Mouse (Mus musculus): ENCODE results near the gene Gm10273. TPM values are rescaled to one million over a fixed set of nuclear protein-coding genes. Genes with fewer than 3 reads are reported as not detected.
A peak's percentile ranks its signal among the peaks of the same experiment; 100 is the strongest.

Gm10273 gene
- polyA plus RNA-seq, 1 experiment from 2014 or later, result 3.5 TPM

- Histone ChIP-seq H3K27ac (replicated peaks) (no peak overlapping the region), H3K9me3 (no peaks in the 10 kb centered on the region), H3K9ac (replicated peaks) (no peak overlapping the region), H3K27me3 (no peaks in the 10 kb centered on the region), H3K4me1 (peaks cover 1% of the 10 kb centered on the region; the same call in 1 of the 2 replicates), H3K4me2 (replicated peaks) (no peak overlapping the region), H3K36me3 (no peaks in the 10 kb centered on the region), H3K4me3 (no peak overlapping the region)
- WGBS, result 75% methylated on average over 5 of the region's 5 CpGs
- ATAC-seq (ENCODE audit: low FRiP score, low read depth), result no peak
Measured at GRCm38 (mm10) chr10:59439508-59439931, 44.1 kb downstream of the Gm10273 start.

GRCm38 (mm10) chr10:59440177-59440576, 44.7 kb downstream of the Gm10273 start:
- Histone ChIP-seq H3K4me3 (no peak overlapping the region), H3K4me1 (peaks cover 5% of the 10 kb centered on the region; the same call in 1 of the 2 replicates), H3K27ac (replicated peaks) (no peak overlapping the region), H3K9ac (replicated peaks) (no peak overlapping the region), H3K36me3 (no peaks in the 10 kb centered on the region), H3K27me3 (no peaks in the 10 kb centered on the region), H3K9me3 (no peaks in the 10 kb centered on the region), H3K4me2 (replicated peaks) (no peak overlapping the region)
- ATAC-seq (ENCODE audit: low FRiP score, low read depth), result no peak
- 58% methylated on average over 6 of the region's 6 CpGs for WGBS

GRCm38 (mm10) chr10:59441735-59442134, 46.3 kb downstream of the Gm10273 start, which contains the start of gene Oit3:
Oit3 (minus strand) TSS chr10:59441778.
- 89% methylated on average over 11 of the region's 11 CpGs for WGBS
- no peaks in the 10 kb centered on the region for H3K27me3 ChIP-seq

GRCm38 (mm10) chr10:59443212-59443611, 47.8 kb downstream of the Gm10273 start:
- 75% methylated on average over 7 of the region's 7 CpGs for WGBS
- H3K4me1 ChIP-seq, result peaks cover 5% of the 10 kb centered on the region; the same call in 1 of the 2 replicates
- no peak overlapping the region for H3K27ac ChIP-seq (replicated peaks)
- no peaks in the 10 kb centered on the region for H3K9me3 ChIP-seq
- no peak overlapping the region for H3K9ac ChIP-seq (replicated peaks)
- H3K4me2 ChIP-seq (replicated peaks), result no peak overlapping the region
- no peaks in the 10 kb centered on the region for H3K27me3 ChIP-seq
- no peak overlapping the region for H3K4me3 ChIP-seq
- ATAC-seq (ENCODE audit: low FRiP score, low read depth), result no peak
- H3K36me3 ChIP-seq, result no peaks in the 10 kb centered on the region

More at GRCm38 (mm10) chr10:59441735-59442134, 46.3 kb downstream of the Gm10273 start, which contains the start of gene Oit3:
- Histone ChIP-seq H3K36me3 (no peaks in the 10 kb centered on the region), H3K9ac (replicated peaks) (no peak within 1 kb of the TSS), H3K4me3 (no peak within 1 kb of the TSS), H3K27ac (replicated peaks) (no peak within 1 kb of the TSS), H3K4me1 (peaks cover 5% of the 10 kb centered on the region; the same call in 1 of the 2 replicates), H3K9me3 (no peaks in the 10 kb centered on the region), H3K4me2 (replicated peaks) (no peak within 1 kb of the TSS)
- no peak for ATAC-seq (ENCODE audit: low FRiP score, low read depth)

GRCm38 (mm10) chr10:59444106-59444505, 48.7 kb downstream of the Gm10273 start:
- Histone ChIP-seq H3K27ac (replicated peaks) (no peak overlapping the region), H3K36me3 (no peaks in the 10 kb centered on the region), H3K9ac (replicated peaks) (no peak overlapping the region), H3K9me3 (no peaks in the 10 kb centered on the region), H3K4me1 (peaks cover 5% of the 10 kb centered on the region; the same call in 1 of the 2 replicates), H3K4me3 (no peak overlapping the region), H3K27me3 (no peaks in the 10 kb centered on the region), H3K4me2 (replicated peaks) (no peak overlapping the region)
- no peak for ATAC-seq (ENCODE audit: low FRiP score, low read depth)
- WGBS, result 76% methylated on average over 3 of the region's 3 CpGs

- no peak overlapping the region for H3K9ac ChIP-seq (replicated peaks)
- H3K36me3 ChIP-seq, result no peaks in the 10 kb centered on the region
- no peaks in the 10 kb centered on the region for H3K9me3 ChIP-seq
- H3K4me1 ChIP-seq, result peaks cover 5% of the 10 kb centered on the region; the same call in 1 of the 2 replicates
- 55% methylated on average over 8 of the region's 8 CpGs for WGBS
- H3K27ac ChIP-seq (replicated peaks), result no peak overlapping the region
- H3K27me3 ChIP-seq, result no peaks in the 10 kb centered on the region
- H3K4me2 ChIP-seq (replicated peaks), result no peak overlapping the region
- H3K4me3 ChIP-seq, result no peak overlapping the region
- peak; percentile 56 for ATAC-seq (ENCODE audit: low FRiP score, low read depth)
Measured at GRCm38 (mm10) chr10:59444635-59445034, 49.2 kb downstream of the Gm10273 start.

Other genes starting within 250 kb of the Gm10273 start
- gene Sept10, start 173.8 kb upstream of the Gm10273 start, polyA plus RNA-seq (2016; fragmentation: Nextera tagmentation; extraction: Ambion mirVana), result 21.9 and 22.1 TPM in 2 replicates
- 17.9 and 18.7 TPM in 2 replicates for gene Sowahc, start 173.7 kb upstream of the Gm10273 start, polyA plus RNA-seq (2016; fragmentation: Nextera tagmentation; extraction: Ambion mirVana)
- gene P4ha1, start 72.3 kb upstream of the Gm10273 start, polyA plus RNA-seq (2016; fragmentation: Nextera tagmentation; extraction: Ambion mirVana), result 35.5 and 38.2 TPM in 2 replicates
- gene Pla2g12b, start 8.0 kb downstream of the Gm10273 start, polyA plus RNA-seq (2016; fragmentation: Nextera tagmentation; extraction: Ambion mirVana), result not detected in 2 replicates
- gene Oit3, start 46.1 kb downstream of the Gm10273 start, polyA plus RNA-seq (2016; fragmentation: Nextera tagmentation; extraction: Ambion mirVana), result 0.41 and 0.50 TPM in 2 replicates
- not detected in 2 replicates for gene Gm10322, start 220.4 kb downstream of the Gm10273 start, polyA plus RNA-seq (2016; fragmentation: Nextera tagmentation; extraction: Ambion mirVana)
- gene Mcu, start 221.1 kb downstream of the Gm10273 start, polyA plus RNA-seq (2016; fragmentation: Nextera tagmentation; extraction: Ambion mirVana), result 17.4 and 21.1 TPM in 2 replicates